Mouse (Mus musculus) MEL (cell line): ENCODE measurements at regions not wholly inside any gene's neighbourhood (a gene's known extent, or its start where the extent isn't known, plus 50 kb on each side); places are given as distances from the start of the nearest gene placed in this dataset.

Experiments
- DNase-seq: peaks from one replicate; pipeline ENCODE4 v3.0.0; 2011; ENCODE audit warnings: low read depth, low spot score
- H3K27ac ChIP-seq: 2 replicates; pipeline ENCODE4 v1.5.1; 2012; ENCODE audit warnings: low read depth, mild to moderate bottlenecking, control low read depth, low read length, moderate library complexity; ENCODE audit not compliant: control insufficient read depth
- H3K27me3 ChIP-seq, 2 experiments: fragments of 150-350 bp in 1 of 2; sonication (generic) in 1 of 2; 2 replicates each; pipeline ENCODE4 v1.6.1; 2012; ENCODE audit warnings: low read length in 2 of 2, mild to moderate bottlenecking in 2 of 2, improper control_type of control experiment in 1 of 2, moderate library complexity in 1 of 2; ENCODE audit not compliant: insufficient read depth in 2 of 2, control insufficient read depth in 1 of 2
- H3K36me3 ChIP-seq, 2 experiments: 2 replicates each; pipeline ENCODE4 v1.6.1; 2012 to 2014; ENCODE audit warnings: low read length in 2 of 2, improper control_type of control experiment in 1 of 2, inconsistent platforms in 1 of 2, mild to moderate bottlenecking in 1 of 2; ENCODE audit not compliant: insufficient read depth in 2 of 2, control insufficient read depth in 1 of 2
- H3K4me1 ChIP-seq, 2 experiments: fragments of 150-350 bp in 1 of 2; sonication (generic) in 1 of 2; 2 replicates each; pipeline ENCODE4 v1.6.1; 2012; ENCODE audit warnings: low read length in 2 of 2, improper control_type of control experiment in 1 of 2, mild to moderate bottlenecking in 1 of 2; ENCODE audit not compliant: insufficient read depth in 2 of 2, control insufficient read depth in 1 of 2
- H3K4me3 ChIP-seq, 2 experiments: fragments of 150-350 bp in 1 of 2; sonication (generic) in 1 of 2; 2 replicates each; pipeline ENCODE4 v1.5.1; 2012; ENCODE audit warnings: low read depth in 2 of 2, low read length in 2 of 2, mild to moderate bottlenecking in 2 of 2, moderate library complexity in 2 of 2, control low read depth in 1 of 2, improper control_type of control experiment in 1 of 2; ENCODE audit not compliant: control insufficient read depth in 1 of 2, insufficient read depth in 1 of 2
- H3K79me2 ChIP-seq: 2 replicates; pipeline ENCODE4 v1.6.1; 2012; ENCODE audit warnings: mild to moderate bottlenecking, low read length, moderate library complexity; ENCODE audit not compliant: control insufficient read depth, poor library complexity, insufficient read depth
- H3K9ac ChIP-seq: 2 replicates; pipeline ENCODE4 v1.6.1; 2012; ENCODE audit warnings: low read depth, mild to moderate bottlenecking, control low read depth, low read length, moderate library complexity; ENCODE audit not compliant: control insufficient read depth, poor library complexity, severe bottlenecking
- H3K9me3 ChIP-seq: fragments of 150-350 bp; sonication (generic); replicated peaks from 2 replicates; pipeline ENCODE4 v1.6.1; 2012; ENCODE audit warnings: mild to moderate bottlenecking, low read length, improper control_type of control experiment, moderate library complexity; ENCODE audit not compliant: insufficient read depth
- CHD1 ChIP-seq: IDR thresholded peaks from 2 replicates; pipeline ENCODE4 v1.6.1; 2012; ENCODE audit warnings: low read depth, mild to moderate bottlenecking, inconsistent platforms, low read length, improper control_type of control experiment
- E2F4 ChIP-seq: IDR thresholded peaks from 2 replicates; pipeline ENCODE4 v1.6.1; 2011; ENCODE audit warnings: low read depth, low read length, improper control_type of control experiment, borderline replicate concordance
- EP300 ChIP-seq, 2 experiments: IDR thresholded peaks; 2 replicates each; pipeline ENCODE4 v1.6.1; 2011; ENCODE audit warnings: improper control_type of control experiment in 2 of 2, low read length in 2 of 2, low read depth in 1 of 2, mild to moderate bottlenecking in 1 of 2
- ETS1 ChIP-seq: IDR thresholded peaks from 2 replicates; pipeline ENCODE4 v1.6.1; 2012; ENCODE audit warnings: low read depth, mild to moderate bottlenecking, inconsistent platforms, low read length, improper control_type of control experiment, moderate library complexity
- GATA1 ChIP-seq: IDR thresholded peaks from 2 replicates; pipeline ENCODE4 v1.6.1; 2011; ENCODE audit warnings: low read depth, low read length, improper control_type of control experiment
- HCFC1 ChIP-seq: IDR thresholded peaks from 2 replicates; pipeline ENCODE4 v1.6.1; 2012; ENCODE audit warnings: low read depth, mild to moderate bottlenecking, inconsistent platforms, low read length, improper control_type of control experiment, moderate library complexity
- MAFK ChIP-seq: IDR thresholded peaks from 2 replicates; pipeline ENCODE4 v1.6.1; 2011; ENCODE audit warnings: low read depth, mild to moderate bottlenecking, low read length, improper control_type of control experiment, borderline replicate concordance
- MEF2A ChIP-seq: IDR thresholded peaks from 2 replicates; pipeline ENCODE4 v1.6.1; 2014; ENCODE audit warnings: low read depth, mild to moderate bottlenecking, inconsistent platforms, low read length, improper control_type of control experiment; ENCODE audit not compliant: poor library complexity, insufficient replicate concordance, severe bottlenecking; ENCODE audit errors: extremely low read depth
- MXI1 ChIP-seq: IDR thresholded peaks from 2 replicates; pipeline ENCODE4 v1.6.1; 2011; ENCODE audit warnings: mild to moderate bottlenecking, low read depth, low read length, improper control_type of control experiment
- MYC ChIP-seq: IDR thresholded peaks from 2 replicates; pipeline ENCODE4 v1.6.1; 2011; ENCODE audit warnings: low read depth, mild to moderate bottlenecking, low read length, improper control_type of control experiment, moderate library complexity
- POLR2A ChIP-seq, 2 experiments: IDR thresholded peaks; 2 replicates each; pipeline ENCODE4 v1.6.1; 2011 to 2012; ENCODE audit warnings: low read length in 2 of 2, mild to moderate bottlenecking in 2 of 2, control low read depth in 1 of 2, improper control_type of control experiment in 1 of 2, low read depth in 1 of 2, moderate library complexity in 1 of 2; ENCODE audit not compliant: control insufficient read depth in 1 of 2, insufficient read depth in 1 of 2, poor library complexity in 1 of 2
- POLR2AphosphoS2 ChIP-seq: IDR thresholded peaks from 2 replicates; pipeline ENCODE4 v1.6.1; 2011; ENCODE audit warnings: low read length, improper control_type of control experiment
- POLR2AphosphoS5 ChIP-seq: IDR thresholded peaks from 2 replicates; pipeline ENCODE4 v1.6.1; 2012; ENCODE audit warnings: low read depth, borderline replicate concordance, mild to moderate bottlenecking, inconsistent platforms, low read length, moderate library complexity, mixed read lengths
- SIN3A ChIP-seq: IDR thresholded peaks from 2 replicates; pipeline ENCODE4 v1.6.1; 2012; ENCODE audit warnings: low read length, improper control_type of control experiment, inconsistent platforms
- SMC3 ChIP-seq: IDR thresholded peaks from 2 replicates; pipeline ENCODE4 v1.6.1; 2011; ENCODE audit warnings: low read depth, low read length, improper control_type of control experiment
- TBP ChIP-seq: IDR thresholded peaks from 2 replicates; pipeline ENCODE4 v1.8.0; 2011; ENCODE audit warnings: low read depth, low read length, improper control_type of control experiment
- ZC3H11A ChIP-seq: IDR thresholded peaks from 2 replicates; pipeline ENCODE4 v1.6.1; 2012; ENCODE audit warnings: low read depth, mild to moderate bottlenecking, inconsistent platforms, low read length, improper control_type of control experiment

- Histone ChIP-seq H3K27ac (no peak overlapping the region), H3K4me1 (no peaks in the 10 kb centered on the region), H3K9ac (no peak overlapping the region), H3K9me3 (no peaks in the 10 kb centered on the region), H3K36me3 (no peaks in the 10 kb centered on the region), H3K27me3 (no peaks in the 10 kb centered on the region), H3K4me3 (no peak overlapping the region), H3K79me2 (no peaks in the 10 kb centered on the region)
- no peak for DNase-seq
- TF ChIP-seq MYC (no peak), GATA1 (no peak), CHD1 (no peak), POLR2AphosphoS2 (no peak), ZC3H11A (no peak)
Observed at GRCm38 (mm10) chr5:120035251-120035650, 81.0 kb upstream of the Rbm19 start.

- H3K4me1 ChIP-seq = no peaks in the 10 kb centered on the region
- no peaks in the 10 kb centered on the region for H3K79me2 ChIP-seq
- H3K36me3 ChIP-seq = no peaks in the 10 kb centered on the region
- H3K9ac ChIP-seq = no peak overlapping the region
- no peak overlapping the region for H3K27ac ChIP-seq
- H3K4me3 ChIP-seq = no peak overlapping the region
- no peaks in the 10 kb centered on the region for H3K9me3 ChIP-seq
- no peak for DNase-seq
- TF ChIP-seq MXI1 = no peak
- no peak for TF ChIP-seq POLR2A (IDR thresholded peaks at IDR 0.05; ENCODE audit: control insufficient read depth in 1 of 2, insufficient read depth in 1 of 2, low read depth in 1 of 2, low read length in 2 of 2, poor library complexity in 1 of 2)
- TF ChIP-seq MEF2A = no peak
- TF ChIP-seq MAFK = no peak
- no peak for TF ChIP-seq TBP
- no peak for TF ChIP-seq POLR2AphosphoS5
- TF ChIP-seq SIN3A = no peak
- no peak for TF ChIP-seq SMC3
- TF ChIP-seq E2F4 = no peak
- no peak for TF ChIP-seq ETS1
- TF ChIP-seq EP300 (IDR thresholded peaks at IDR 0.05; ENCODE audit: low read depth in 1 of 2, low read length in 2 of 2) = no peak
- no peak for TF ChIP-seq HCFC1
- no peaks in the 10 kb centered on the region for H3K27me3 ChIP-seq
Observed at GRCm38 (mm10) chr5:120037806-120038205, 78.5 kb upstream of the Rbm19 start.

GRCm38 (mm10) chr5:120043786-120044185, 72.5 kb upstream of the Rbm19 start:
- Histone ChIP-seq H3K27ac (no peak overlapping the region), H3K9ac (no peak overlapping the region), H3K9me3 (no peaks in the 10 kb centered on the region), H3K27me3 (no peaks in the 10 kb centered on the region), H3K4me1 (no peaks in the 10 kb centered on the region), H3K36me3 (no peaks in the 10 kb centered on the region), H3K4me3 (no peak overlapping the region), H3K79me2 (no peaks in the 10 kb centered on the region)
- no peak for DNase-seq
- no peak for TF ChIP-seq MAFK
- no peak for TF ChIP-seq POLR2A (IDR thresholded peaks at IDR 0.05; ENCODE audit: control insufficient read depth in 1 of 2, insufficient read depth in 1 of 2, low read depth in 1 of 2, low read length in 2 of 2, poor library complexity in 1 of 2)
- TF ChIP-seq TBP = no peak
